Mouse (Mus musculus): ENCODE results near the gene Fto. TPM values are rescaled to one million over a fixed set of nuclear protein-coding genes. Genes with fewer than 3 reads are reported as not detected.

Gene Fto
- total RNA-seq, 1 experiment from 2014 or later: 36.0 TPM

GRCm38 (mm10) chr8:91576086-91576917, 263.0 kb downstream of the Fto start:
- no peak for ATAC-seq (replicated peaks; ENCODE audit: low read depth, poor library complexity, severe bottlenecking)

- no peak for ATAC-seq (replicated peaks; ENCODE audit: low read depth, poor library complexity, severe bottlenecking)
Observed at GRCm38 (mm10) chr8:91576918-91577241, 263.6 kb downstream of the Fto start.

GRCm38 (mm10) chr8:91577605-91578004, 264.3 kb downstream of the Fto start:
- ATAC-seq (replicated peaks; ENCODE audit: low read depth, poor library complexity, severe bottlenecking): no peak

- ATAC-seq (replicated peaks; ENCODE audit: low read depth, poor library complexity, severe bottlenecking): no peak
Observed at GRCm38 (mm10) chr8:91584620-91585415, 271.5 kb downstream of the Fto start.

GRCm38 (mm10) chr8:91592436-91593105, 279.2 kb downstream of the Fto start:
- ATAC-seq (replicated peaks; ENCODE audit: low read depth, poor library complexity, severe bottlenecking): no peak

GRCm38 (mm10) chr8:91593202-91593781, 280.0 kb downstream of the Fto start:
- ATAC-seq (replicated peaks; ENCODE audit: low read depth, poor library complexity, severe bottlenecking): no peak

GRCm38 (mm10) chr8:91599349-91599837, 286.1 kb downstream of the Fto start:
- ATAC-seq (replicated peaks; ENCODE audit: low read depth, poor library complexity, severe bottlenecking): no peak

GRCm38 (mm10) chr8:91603751-91604150, 290.4 kb downstream of the Fto start:
- ATAC-seq (replicated peaks; ENCODE audit: low read depth, poor library complexity, severe bottlenecking): no peak

GRCm38 (mm10) chr8:91605901-91606300, 292.6 kb downstream of the Fto start:
- ATAC-seq (replicated peaks; ENCODE audit: low read depth, poor library complexity, severe bottlenecking): no peak

GRCm38 (mm10) chr8:91607091-91607490, 293.8 kb downstream of the Fto start:
- ATAC-seq (replicated peaks; ENCODE audit: low read depth, poor library complexity, severe bottlenecking): no peak

- no peak for ATAC-seq (replicated peaks; ENCODE audit: low read depth, poor library complexity, severe bottlenecking)
Observed at GRCm38 (mm10) chr8:91611191-91611590, 297.9 kb downstream of the Fto start.

- no peak for ATAC-seq (replicated peaks; ENCODE audit: low read depth, poor library complexity, severe bottlenecking)
Observed at GRCm38 (mm10) chr8:91611723-91612362, 298.5 kb downstream of the Fto start.

- ATAC-seq (replicated peaks; ENCODE audit: low read depth, poor library complexity, severe bottlenecking): no peak
Observed at GRCm38 (mm10) chr8:91612387-91613130, 299.2 kb downstream of the Fto start.

- 0 out of 2 replicates have a peak, but pooled peaks have one; percentile 32 for ATAC-seq (replicated peaks; ENCODE audit: low read depth, poor library complexity, severe bottlenecking)
Observed at GRCm38 (mm10) chr8:91613603-91614002, 300.3 kb downstream of the Fto start.

GRCm38 (mm10) chr8:91615196-91615595, 301.9 kb downstream of the Fto start:
- ATAC-seq (replicated peaks; ENCODE audit: low read depth, poor library complexity, severe bottlenecking): no peak

GRCm38 (mm10) chr8:91615781-91616683, 302.7 kb downstream of the Fto start:
- no peak for ATAC-seq (replicated peaks; ENCODE audit: low read depth, poor library complexity, severe bottlenecking)

GRCm38 (mm10) chr8:91617772-91618171, 304.4 kb downstream of the Fto start:
- ATAC-seq (replicated peaks; ENCODE audit: low read depth, poor library complexity, severe bottlenecking): no peak

GRCm38 (mm10) chr8:91622757-91623156, 309.4 kb downstream of the Fto start:
- ATAC-seq (replicated peaks; ENCODE audit: low read depth, poor library complexity, severe bottlenecking): no peak
